Mouse (Mus musculus) erythroblast, embryonic 14.5 days (primary cell): Measurements from ENCODE around the gene Dnaaf2. TPM values are rescaled to one million over a fixed set of nuclear protein-coding genes. Genes with fewer than 3 reads are reported as not detected.

ENCODE experiments used
- H3K27me3 ChIP-seq: 2 replicates; pipeline ENCODE4 v1.6.1; 2012; ENCODE audit warnings: inconsistent platforms; ENCODE audit not compliant: control insufficient read depth
- H3K36me3 ChIP-seq: 2 replicates; pipeline ENCODE4 v1.6.1; 2012; ENCODE audit warnings: mild to moderate bottlenecking, inconsistent platforms; ENCODE audit not compliant: control insufficient read depth
- H3K4me1 ChIP-seq: 2 replicates; pipeline ENCODE4 v1.6.1; 2012; ENCODE audit warnings: inconsistent platforms; ENCODE audit not compliant: control insufficient read depth
- H3K4me3 ChIP-seq: replicated peaks from 2 replicates; pipeline ENCODE3; 2012; ENCODE audit warnings: moderate library complexity, mild to moderate bottlenecking, inconsistent platforms
- H3K9me3 ChIP-seq: 2 replicates; pipeline ENCODE4 v1.6.1; 2012; ENCODE audit warnings: low read length, inconsistent platforms, mixed read lengths; ENCODE audit not compliant: control insufficient read depth
- GATA1 ChIP-seq: IDR thresholded peaks from 2 replicates; pipeline ENCODE4 v1.6.1; 2012; ENCODE audit warnings: low read length, inconsistent platforms, mixed read lengths
- TAL1 ChIP-seq: IDR thresholded peaks from 3 replicates; pipeline ENCODE4 v1.6.1; 2012; ENCODE audit warnings: low read length, inconsistent platforms, mixed read lengths
- polyA plus RNA-seq: library from polyadenylated mRNA; stranded (reverse); fragments of >175 nt; gene quantifications from 2 replicates; pipeline ENCODE4 v1.2.3, GENCODE M21; 2012

Dnaaf2 gene
- polyA plus RNA-seq, 1 experiment, result 2.3 TPM

DNA sequence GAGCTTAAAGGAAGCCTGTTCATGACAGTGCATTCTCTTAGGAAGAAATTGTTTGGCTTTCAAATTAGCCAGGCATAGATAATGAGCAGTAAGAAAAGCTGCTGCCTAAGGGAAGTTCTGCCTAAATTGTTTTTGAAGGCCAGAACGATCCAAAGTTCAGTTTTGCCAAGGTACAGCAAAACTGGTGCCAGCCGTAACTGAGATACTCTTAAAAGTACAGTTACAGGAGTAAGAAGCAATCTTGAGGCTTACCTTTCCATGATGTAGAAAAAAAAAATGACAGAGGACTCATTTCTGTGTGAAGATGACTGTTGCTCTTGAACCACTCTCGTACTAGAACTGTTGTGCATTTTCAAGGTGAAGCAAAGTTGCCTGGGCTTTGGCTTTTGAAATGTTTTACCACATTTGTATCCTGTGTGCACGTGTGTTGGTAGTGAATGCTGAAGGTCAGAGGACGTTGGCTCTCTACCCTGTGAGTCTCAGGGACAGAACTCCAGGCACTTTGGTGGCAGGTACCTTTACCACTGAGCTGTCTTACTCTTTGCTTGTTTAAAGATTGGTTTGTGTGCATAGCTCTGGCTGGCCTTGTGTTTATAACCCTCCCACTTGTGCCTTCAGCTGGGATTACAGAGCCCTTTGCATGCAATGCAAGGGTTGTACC, 11.3 kb downstream of the Dnaaf2 start:
- no peaks in the 10 kb centered on the region for H3K9me3 ChIP-seq
- TF ChIP-seq TAL1, result no peak
- no peak for TF ChIP-seq GATA1
- H3K36me3 ChIP-seq, result peaks cover 58% of the 10 kb centered on the region
- H3K4me1 ChIP-seq, result peaks cover 40% of the 10 kb centered on the region
- H3K27me3 ChIP-seq, result no peaks in the 10 kb centered on the region
- H3K4me3 ChIP-seq, result no peak overlapping the region

DNA sequence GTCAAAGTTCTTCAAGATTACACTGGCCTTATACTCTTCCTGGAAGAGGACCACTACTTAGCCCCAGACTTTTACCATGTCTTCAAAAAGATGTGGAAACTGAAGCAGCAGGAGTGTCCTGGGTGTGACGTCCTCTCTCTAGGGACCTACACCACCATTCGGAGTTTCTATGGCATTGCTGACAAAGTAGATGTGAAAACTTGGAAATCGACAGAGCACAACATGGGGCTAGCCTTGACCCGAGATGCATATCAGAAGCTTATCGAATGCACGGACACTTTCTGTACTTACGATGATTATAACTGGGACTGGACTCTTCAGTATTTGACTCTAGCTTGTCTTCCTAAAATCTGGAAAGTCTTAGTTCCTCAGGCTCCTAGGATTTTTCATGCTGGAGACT, 12.9 kb downstream of the Dnaaf2 start:
- H3K36me3 ChIP-seq, result peaks cover 57% of the 10 kb centered on the region
- TF ChIP-seq TAL1 (no peak), GATA1 (no peak)
- H3K4me1 ChIP-seq, result peaks cover 42% of the 10 kb centered on the region
- no peaks in the 10 kb centered on the region for H3K9me3 ChIP-seq
- no peaks in the 10 kb centered on the region for H3K27me3 ChIP-seq
- peak overlapping the region; percentile 97 for H3K4me3 ChIP-seq

DNA sequence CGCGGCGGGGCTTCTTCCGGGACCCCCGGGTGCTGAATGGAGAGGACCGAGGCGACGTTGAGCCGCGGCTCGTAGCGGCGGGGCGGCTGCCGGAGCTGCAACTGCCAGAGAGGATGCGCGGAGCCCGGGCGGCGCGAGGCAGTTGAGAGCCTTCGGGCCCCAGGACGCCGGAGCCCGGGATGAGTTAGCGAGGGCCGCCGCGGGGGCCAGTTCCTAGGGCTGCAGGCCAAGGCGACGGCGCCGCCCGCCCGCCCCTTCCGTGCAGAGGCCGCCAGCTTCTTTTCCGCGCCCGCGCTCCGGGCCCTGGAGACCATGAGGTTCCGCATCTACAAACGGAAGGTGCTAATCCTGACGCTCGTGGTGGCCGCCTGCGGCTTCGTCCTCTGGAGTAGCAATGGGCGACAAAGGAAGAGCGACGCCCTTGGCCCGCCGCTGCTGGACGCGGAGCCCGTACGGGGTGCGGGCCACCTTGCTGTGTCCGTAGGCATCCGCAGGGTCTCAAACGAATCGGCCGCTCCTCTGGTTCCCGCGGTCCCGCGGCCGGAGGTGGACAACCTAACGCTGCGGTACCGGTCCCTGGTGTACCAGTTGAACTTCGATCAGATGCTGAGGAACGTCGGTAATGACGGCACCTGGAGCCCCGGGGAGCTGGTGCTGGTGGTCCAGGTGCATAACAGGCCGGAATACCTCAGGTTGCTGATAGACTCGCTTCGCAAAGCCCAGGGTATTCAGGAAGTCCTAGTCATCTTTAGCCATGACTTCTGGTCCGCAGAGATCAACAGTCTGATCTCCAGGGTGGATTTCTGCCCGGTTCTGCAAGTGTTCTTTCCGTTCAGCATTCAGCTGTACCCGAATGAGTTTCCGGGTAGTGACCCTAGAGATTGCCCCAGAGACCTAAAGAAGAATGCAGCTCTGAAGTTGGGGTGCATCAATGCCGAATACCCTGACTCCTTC, 13.6 kb downstream of the Dnaaf2 start:
- no peaks in the 10 kb centered on the region for H3K27me3 ChIP-seq
- H3K4me3 ChIP-seq, result peak overlapping the region; percentile 97
- H3K4me1 ChIP-seq, result peaks cover 42% of the 10 kb centered on the region
- H3K36me3 ChIP-seq, result peaks cover 56% of the 10 kb centered on the region
- no peaks in the 10 kb centered on the region for H3K9me3 ChIP-seq
- TF ChIP-seq TAL1 (no peak), GATA1 (no peak; the same call in 1 of the 2 replicates)

DNA sequence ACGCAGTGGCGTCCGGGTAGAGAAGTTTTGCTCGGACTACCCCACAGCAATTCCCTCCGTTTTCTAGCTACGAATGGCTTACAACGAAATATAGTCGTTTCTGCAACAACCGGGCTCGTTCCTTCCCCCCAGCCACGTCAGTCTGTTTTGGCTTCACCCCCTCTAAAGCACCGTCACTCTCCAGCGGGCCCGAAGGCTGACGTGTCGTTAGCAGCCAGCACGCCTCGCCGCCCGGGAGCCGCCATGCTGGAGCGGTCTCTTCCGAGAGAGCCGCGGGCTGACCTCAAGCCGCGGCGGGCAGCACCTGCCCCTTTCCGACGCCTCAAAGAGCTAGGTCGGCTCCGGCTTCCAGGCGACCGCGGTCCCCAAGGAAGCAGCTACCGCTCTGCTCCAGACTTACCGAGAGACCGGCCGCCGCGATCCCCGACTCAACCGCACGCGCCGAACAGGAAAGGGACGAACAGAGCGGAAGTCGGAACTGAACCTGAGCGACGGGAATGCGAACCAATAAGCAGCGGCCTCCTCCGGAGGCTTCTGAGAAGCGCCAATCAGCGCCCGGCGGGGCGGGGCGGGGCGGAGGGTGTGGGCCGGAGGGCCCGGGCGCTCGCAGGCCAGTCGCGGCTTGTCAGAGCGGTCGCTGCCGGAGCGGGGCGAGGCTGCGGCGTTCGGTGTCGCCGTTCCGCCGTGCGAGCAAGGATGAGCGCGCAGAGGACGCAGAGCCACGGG, 14.5 kb downstream of the Dnaaf2 start, which contains the start of the genes Rpl36al and Mgat2:
TSS of gene Rpl36al (minus strand) at position 501 of the 726 bp plus-strand sequence.
TSS of gene Mgat2 (plus strand) at position 575 of the 726 bp plus-strand sequence.
- Histone ChIP-seq H3K4me3 (peak within 1 kb of the TSS; percentile 97), H3K9me3 (no peaks in the 10 kb centered on the region), H3K36me3 (peaks cover 56% of the 10 kb centered on the region), H3K27me3 (no peaks in the 10 kb centered on the region), H3K4me1 (peaks cover 43% of the 10 kb centered on the region)
- TF ChIP-seq TAL1 (no peak), GATA1 (no peak)

DNA sequence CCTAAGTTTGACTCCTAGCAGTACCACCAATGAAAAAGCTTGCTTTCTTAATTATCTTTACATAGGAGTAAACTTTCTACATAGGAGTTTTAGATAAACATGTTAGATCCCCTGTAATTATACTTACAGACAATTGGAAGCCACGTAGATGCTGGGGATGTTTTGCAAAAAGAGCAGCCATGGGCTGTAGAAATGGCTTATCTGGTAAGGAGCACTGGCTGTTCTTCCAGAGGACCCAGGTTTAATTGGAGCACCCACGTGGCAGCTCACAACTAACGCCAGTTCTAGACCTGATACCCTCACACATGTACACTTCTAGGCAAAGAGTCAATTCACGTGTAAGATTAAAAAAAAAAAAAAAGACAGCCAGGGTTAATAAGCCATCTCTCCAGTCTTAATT, 16.4 kb downstream of the Dnaaf2 start:
- Histone ChIP-seq H3K36me3 (peaks cover 56% of the 10 kb centered on the region), H3K27me3 (no peaks in the 10 kb centered on the region), H3K4me3 (no peak overlapping the region), H3K9me3 (peaks cover 3% of the 10 kb centered on the region), H3K4me1 (peaks cover 31% of the 10 kb centered on the region)
- TF ChIP-seq GATA1, result no peak
- no peak for TF ChIP-seq TAL1

DNA sequence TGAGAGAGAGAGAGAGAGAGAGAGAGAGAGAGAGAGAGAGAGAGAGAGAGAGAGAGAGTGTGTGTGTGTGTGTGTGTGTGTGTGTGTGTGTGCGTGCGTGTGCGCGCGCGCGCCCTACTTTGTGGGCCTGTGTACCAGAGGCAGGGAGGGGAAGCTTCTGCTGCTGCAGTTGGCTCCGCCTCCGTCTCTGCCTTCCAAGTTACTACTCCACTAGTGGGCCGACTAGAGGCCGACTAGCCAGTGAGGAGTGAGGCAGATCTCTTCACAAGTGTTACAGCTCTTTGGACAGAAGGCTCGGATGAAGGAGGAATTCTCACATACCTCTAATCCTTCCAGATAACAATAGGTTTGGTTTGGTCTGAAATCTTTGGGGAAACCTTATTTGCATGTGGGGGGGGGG, 18.9 kb downstream of the Dnaaf2 start:
- H3K27me3 ChIP-seq, result no peaks in the 10 kb centered on the region
- H3K4me1 ChIP-seq, result peaks cover 20% of the 10 kb centered on the region
- peaks cover 3% of the 10 kb centered on the region for H3K9me3 ChIP-seq
- TF ChIP-seq TAL1 (no peak), GATA1 (no peak)
- H3K36me3 ChIP-seq, result peaks cover 75% of the 10 kb centered on the region
- H3K4me3 ChIP-seq, result no peak overlapping the region

DNA sequence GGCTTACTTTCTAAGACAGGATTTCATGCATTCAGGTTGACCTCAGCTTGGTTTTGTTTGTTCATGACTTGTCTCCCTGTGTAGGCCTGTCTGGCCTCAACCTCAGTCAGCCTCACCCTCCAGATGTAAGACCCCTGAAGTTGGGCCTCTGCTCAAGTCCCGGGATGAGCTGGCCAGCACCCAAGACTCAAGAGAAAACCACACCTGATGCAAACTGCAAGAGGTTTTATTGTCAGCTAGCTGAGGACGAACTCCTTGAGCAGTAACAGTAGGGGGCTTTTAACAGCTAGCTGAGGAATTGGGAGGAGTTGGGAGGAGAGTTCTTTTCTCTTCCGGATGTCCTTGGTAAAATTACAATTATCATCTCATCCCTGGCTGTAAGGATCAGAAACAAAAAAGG, 20.7 kb downstream of the Dnaaf2 start:
- H3K9me3 ChIP-seq, result peaks cover 3% of the 10 kb centered on the region
- H3K36me3 ChIP-seq, result peaks cover 93% of the 10 kb centered on the region
- H3K4me3 ChIP-seq, result no peak overlapping the region
- peaks cover 13% of the 10 kb centered on the region for H3K4me1 ChIP-seq
- no peaks in the 10 kb centered on the region for H3K27me3 ChIP-seq
- TF ChIP-seq GATA1, result no peak

DNA sequence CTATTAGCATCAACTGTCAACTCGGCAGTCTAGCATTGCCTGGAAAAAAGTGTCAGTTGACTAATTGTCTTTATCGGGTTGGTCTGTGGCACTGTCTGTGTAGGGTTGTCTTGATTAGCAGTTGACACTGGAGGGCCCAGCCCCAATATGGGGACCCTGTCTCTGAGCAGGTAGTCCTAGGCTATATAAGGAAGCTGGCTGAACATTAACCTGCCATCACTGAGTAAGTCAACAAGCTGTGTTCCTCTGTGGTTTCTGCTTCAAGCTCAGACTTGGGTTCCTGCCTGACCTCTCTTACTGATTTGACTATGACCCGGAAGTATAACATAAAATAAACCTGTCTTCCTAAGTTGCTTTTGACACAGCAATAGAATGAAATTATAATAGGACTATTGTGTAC, 22.3 kb downstream of the Dnaaf2 start:
- Histone ChIP-seq H3K27me3 (no peaks in the 10 kb centered on the region), H3K4me1 (peaks cover 12% of the 10 kb centered on the region), H3K36me3 (peaks cover 93% of the 10 kb centered on the region), H3K4me3 (no peak overlapping the region), H3K9me3 (peaks cover 3% of the 10 kb centered on the region)
- TF ChIP-seq GATA1 (no peak), TAL1 (no peak)
